Mouse (Mus musculus): ENCODE data around the gene Olfr1354. TPM values are rescaled to one million over a fixed set of nuclear protein-coding genes. Genes with fewer than 3 reads are reported as not detected.
"Not testable (repeated sequence)": the region's sequence is repeated elsewhere in the genome, so short reads cannot be mapped to it uniquely, and the experiment has no call there.

Olfr1354 gene
- not detected for total RNA-seq (2022)

DNA sequence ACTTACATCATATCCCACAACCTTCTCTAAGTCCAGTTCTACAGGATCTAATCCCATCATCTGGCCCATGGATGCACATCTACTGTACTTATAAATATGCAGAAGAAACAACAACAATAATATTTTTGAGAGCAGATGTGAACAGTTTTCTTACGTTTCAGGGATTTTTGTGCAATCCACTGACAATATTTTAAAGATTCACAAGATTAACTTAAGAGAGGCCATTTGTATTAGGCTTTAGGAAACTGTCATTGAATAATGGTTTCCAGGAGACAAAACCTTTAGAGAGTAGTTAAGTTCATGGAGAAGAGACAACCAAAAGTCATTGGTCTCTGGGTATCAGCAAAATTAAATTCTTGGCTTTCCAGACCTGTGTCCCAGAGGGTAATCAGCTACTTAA lies at the start of gene Olfr1354:
Gene Olfr1354, plus strand, starts transcription at position 301 of the 400 bp plus-strand sequence.
- not testable (repeated sequence) for DNase-seq (ENCODE audit: low spot score in 2 of 2)

DNA sequence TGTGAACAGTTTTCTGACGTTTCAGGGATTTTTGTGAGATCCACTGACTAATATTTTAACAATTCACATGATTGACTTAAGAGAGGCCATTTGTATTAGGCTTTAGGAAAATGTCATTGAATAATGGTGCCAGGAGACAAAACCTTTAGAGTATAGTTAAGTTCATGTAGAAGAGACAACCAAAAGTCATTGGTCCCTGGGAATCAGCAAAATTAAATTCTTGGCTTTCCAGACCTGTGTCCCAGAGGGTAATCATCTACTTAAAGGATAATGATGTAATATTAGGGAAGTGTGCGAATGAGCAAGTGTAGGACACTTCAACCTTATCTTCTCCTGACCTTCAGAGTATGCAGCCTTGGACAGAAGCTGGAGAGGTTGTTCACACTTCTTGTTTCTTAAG lies 37.7 kb upstream of the Olfr1354 start, which contains the start of gene Olfr1355:
Gene Olfr1355, plus strand, starts transcription at position 301 of the 400 bp plus-strand sequence.
- DNase-seq (ENCODE audit: low spot score in 2 of 2), result no peak

DNA sequence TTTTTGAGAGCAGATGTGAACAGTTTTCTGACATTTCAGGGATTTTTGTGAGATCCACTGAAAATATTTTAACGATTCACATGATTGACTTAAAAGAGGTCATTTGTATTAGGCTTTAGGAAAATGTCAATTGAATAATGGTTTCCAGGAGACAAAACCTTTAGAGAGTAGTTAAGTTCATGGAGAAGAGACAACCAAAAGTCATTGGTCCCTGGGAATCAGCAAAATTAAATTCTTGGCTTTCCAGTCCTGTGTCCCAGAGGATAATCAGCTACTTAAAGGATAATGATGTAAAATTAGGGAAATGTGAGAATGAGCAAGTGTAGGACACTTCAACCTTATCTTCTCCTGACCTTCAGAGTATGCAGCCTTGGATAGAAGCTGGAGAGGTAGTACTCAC lies 37.4 kb downstream of the Olfr1354 start, which contains the start of gene Olfr8:
Gene Olfr8, plus strand, starts transcription at position 301 of the 400 bp plus-strand sequence.
- not testable (repeated sequence) for DNase-seq (ENCODE audit: low spot score in 2 of 2)

DNA sequence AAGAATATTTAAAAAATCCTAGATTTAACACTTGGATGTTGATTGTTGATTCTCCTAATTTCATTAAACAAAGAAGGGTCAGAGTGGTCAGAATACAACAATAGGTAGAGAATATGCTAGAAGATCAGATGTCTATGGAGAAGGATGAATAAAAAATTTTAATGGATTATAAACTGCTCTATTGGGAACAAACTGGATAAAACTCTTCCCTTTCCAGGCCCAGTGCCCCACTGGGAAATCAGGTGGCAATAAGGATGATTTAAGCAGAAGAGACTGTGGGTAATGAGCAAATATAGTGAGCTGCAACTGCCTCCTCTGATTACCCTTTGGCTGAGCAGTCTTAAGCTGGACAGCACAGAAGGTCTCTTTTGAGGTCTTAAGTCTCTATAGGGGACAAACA lies 50.0 kb downstream of the Olfr1354 start, which contains the start of gene Olfr1353:
Gene Olfr1353, plus strand, starts transcription at position 301 of the 400 bp plus-strand sequence.
- DNase-seq (ENCODE audit: low spot score in 2 of 2), result not testable (repeated sequence)

Other genes starting within 250 kb of the Olfr1354 start
- not detected for gene Casp14, start 194.9 kb upstream of the Olfr1354 start, total RNA-seq (2022)
- gene Ccdc105, start 160.1 kb upstream of the Olfr1354 start, total RNA-seq (2022), result under 1 TPM; 0.18 to 0.57 (median 0.39) TPM
- gene Slc1a6, start 132.7 kb upstream of the Olfr1354 start, total RNA-seq (2022), result 10 to 100 TPM; 11.0 to 13.9 (median 11.4) TPM
- gene Olfr1356, start 61.0 kb upstream of the Olfr1354 start, total RNA-seq (2022), result not detected
- not detected for gene Olfr1355, start 37.6 kb upstream of the Olfr1354 start, total RNA-seq (2022)
- not detected for gene Olfr8, start 37.5 kb downstream of the Olfr1354 start, total RNA-seq (2022)
- gene Olfr1353, start 50.1 kb downstream of the Olfr1354 start, total RNA-seq (2022), result not detected
- gene Olfr1352, start 67.9 kb downstream of the Olfr1354 start, total RNA-seq (2022), result not detected
- gene Olfr1351, start 99.3 kb downstream of the Olfr1354 start, total RNA-seq (2022), result not detected
- gene Olfr57, start 115.6 kb downstream of the Olfr1354 start, total RNA-seq (2022), result not detected
- gene 2610008E11Rik, start 184.4 kb downstream of the Olfr1354 start, total RNA-seq (2022), result 10 to 100 TPM; 20.9 to 22.0 (median 21.5) TPM
- gene Vmn2r80, start 235.6 kb downstream of the Olfr1354 start, total RNA-seq (2022), result not detected